Mouse (Mus musculus): ENCODE results near the gene Selenow. TPM values are rescaled to one million over a fixed set of nuclear protein-coding genes. Genes with fewer than 3 reads are reported as not detected.

The Selenow gene
- total and polyA plus RNA-seq, 3 experiments: 170 to 325 (median 195) TPM

GRCm38 (mm10) chr7:15945211-15945610, 23.0 kb upstream of the Selenow start:
- Histone ChIP-seq H3K9ac (ENCODE audit: low read depth, low read length) (peak overlapping the region; percentile 22; the same call in 1 of the 2 replicates), H3K4me1 (ENCODE audit: control insufficient read depth, insufficient read depth, low read length) (peaks cover 17% of the 10 kb centered on the region), H3K27ac (peak overlapping the region; percentile 98), H3K36me3 (ENCODE audit: control insufficient read depth, insufficient read depth, low read length) (peaks cover 18% of the 10 kb centered on the region), H3K27me3 (ENCODE audit: control insufficient read depth, insufficient read depth, low read length) (no peaks in the 10 kb centered on the region), H3K4me3 (peak overlapping the region; percentile 94), H3K79me2 (replicated peaks; ENCODE audit: control insufficient read depth, insufficient read depth, low read length) (no peaks in the 10 kb centered on the region; the same call in none of the 2 replicates)
- DNase-seq: no peak
- TF ChIP-seq CTCF (IDR thresholded peaks at IDR 0.05) (no peak), POLR2A (IDR thresholded peaks at IDR 0.05; ENCODE audit: insufficient read depth, low read depth, low read length) (no peak), EP300 (IDR thresholded peaks at IDR 0.05; ENCODE audit: insufficient read depth, low read depth, low read length) (no peak)
- WGBS: 2% methylated on average over 8 of the region's 8 CpGs
- intact Hi-C loops (cut with DNase I): loop anchor here (1.0 to 10.0 kb wide), 2 partner anchors 8 to 340 kb away; partner anchors contain the start of gene Ccdc9

DNA sequence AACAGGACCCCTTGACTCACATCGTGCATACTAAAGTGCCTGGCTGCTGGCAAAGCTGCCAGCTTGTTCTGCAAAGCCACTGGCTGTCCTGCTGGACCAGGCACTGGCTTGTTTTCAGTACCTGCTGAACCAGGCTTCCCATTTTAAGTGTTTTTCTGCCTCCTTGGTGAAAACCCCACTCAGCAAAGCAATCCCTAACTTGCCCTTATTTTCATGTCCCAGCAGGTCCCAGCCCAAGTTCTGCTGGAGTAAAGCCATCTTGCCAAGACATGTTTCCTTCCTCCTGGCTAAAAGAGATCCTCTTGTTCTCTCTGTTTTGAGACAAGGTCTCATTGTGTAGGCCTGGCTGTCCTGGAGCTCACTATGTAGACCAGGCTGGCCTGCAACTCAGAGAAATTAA, 22.1 kb upstream of the Selenow start:
- peaks cover 12% of the 10 kb centered on the region for H3K4me1 ChIP-seq (ENCODE audit: control insufficient read depth, insufficient read depth, low read length)
- DNase-seq: no peak
- no peaks in the 10 kb centered on the region; the same call in none of the 2 replicates for H3K79me2 ChIP-seq (replicated peaks; ENCODE audit: control insufficient read depth, insufficient read depth, low read length)
- intact Hi-C loops (cut with DNase I): loop anchor here (10.0 kb wide), 1 partner anchor 340 kb away; the partner anchor contains the start of gene Ccdc9
- TF ChIP-seq CTCF (IDR thresholded peaks at IDR 0.05): no peak
- no peak for TF ChIP-seq POLR2A (IDR thresholded peaks at IDR 0.05; ENCODE audit: insufficient read depth, low read depth, low read length)
- TF ChIP-seq EP300 (IDR thresholded peaks at IDR 0.05; ENCODE audit: insufficient read depth, low read depth, low read length): no peak
- H3K9ac ChIP-seq (ENCODE audit: low read depth, low read length): no peak overlapping the region
- WGBS: 85% methylated on average over 1 of the region's 1 CpGs
- H3K4me3 ChIP-seq: no peak overlapping the region; the same call in 1 of the 2 replicates
- H3K27me3 ChIP-seq (ENCODE audit: control insufficient read depth, insufficient read depth, low read length): no peaks in the 10 kb centered on the region
- peaks cover 11% of the 10 kb centered on the region for H3K36me3 ChIP-seq (ENCODE audit: control insufficient read depth, insufficient read depth, low read length)
- no peak overlapping the region for H3K27ac ChIP-seq

- Histone ChIP-seq H3K4me3 (no peak overlapping the region), H3K36me3 (ENCODE audit: control insufficient read depth, insufficient read depth, low read length) (peaks cover 2% of the 10 kb centered on the region; the same call in 1 of the 2 replicates), H3K79me2 (replicated peaks; ENCODE audit: control insufficient read depth, insufficient read depth, low read length) (no peaks in the 10 kb centered on the region; the same call in 1 of the 2 replicates), H3K27ac (no peak overlapping the region), H3K27me3 (ENCODE audit: control insufficient read depth, insufficient read depth, low read length) (no peaks in the 10 kb centered on the region), H3K4me1 (ENCODE audit: control insufficient read depth, insufficient read depth, low read length) (peaks cover 4% of the 10 kb centered on the region), H3K9ac (ENCODE audit: low read depth, low read length) (no peak overlapping the region)
- TF ChIP-seq EP300 (IDR thresholded peaks at IDR 0.05; ENCODE audit: insufficient read depth, low read depth, low read length) (no peak), POLR2A (IDR thresholded peaks at IDR 0.05; ENCODE audit: insufficient read depth, low read depth, low read length) (no peak)
- DNase-seq: no peak
- intact Hi-C loops (cut with DNase I): no loop called here
- WGBS: 88% methylated on average over 3 of the region's 3 CpGs
Observed at GRCm38 (mm10) chr7:15938621-15939020, 16.4 kb upstream of the Selenow start.

- Histone ChIP-seq H3K36me3 (ENCODE audit: control insufficient read depth, insufficient read depth, low read length) (peaks cover 6% of the 10 kb centered on the region; the same call in 1 of the 2 replicates), H3K4me3 (no peak overlapping the region), H3K79me2 (replicated peaks; ENCODE audit: control insufficient read depth, insufficient read depth, low read length) (no peaks in the 10 kb centered on the region), H3K9ac (ENCODE audit: low read depth, low read length) (no peak overlapping the region), H3K27ac (no peak overlapping the region), H3K4me1 (ENCODE audit: control insufficient read depth, insufficient read depth, low read length) (peaks cover 5% of the 10 kb centered on the region), H3K27me3 (ENCODE audit: control insufficient read depth, insufficient read depth, low read length) (no peaks in the 10 kb centered on the region)
- WGBS: 85% methylated on average over 5 of the region's 5 CpGs
- intact Hi-C loops (cut with DNase I): loop anchor here (1.0 kb wide), 1 partner anchor 8 kb away; no protein-coding TSS in a partner anchor
- TF ChIP-seq CTCF (IDR thresholded peaks at IDR 0.05) (no peak), EP300 (IDR thresholded peaks at IDR 0.05; ENCODE audit: insufficient read depth, low read depth, low read length) (no peak), POLR2A (IDR thresholded peaks at IDR 0.05; ENCODE audit: insufficient read depth, low read depth, low read length) (no peak)
- DNase-seq: no peak
Observed at GRCm38 (mm10) chr7:15937491-15937890, 15.3 kb upstream of the Selenow start.

DNA sequence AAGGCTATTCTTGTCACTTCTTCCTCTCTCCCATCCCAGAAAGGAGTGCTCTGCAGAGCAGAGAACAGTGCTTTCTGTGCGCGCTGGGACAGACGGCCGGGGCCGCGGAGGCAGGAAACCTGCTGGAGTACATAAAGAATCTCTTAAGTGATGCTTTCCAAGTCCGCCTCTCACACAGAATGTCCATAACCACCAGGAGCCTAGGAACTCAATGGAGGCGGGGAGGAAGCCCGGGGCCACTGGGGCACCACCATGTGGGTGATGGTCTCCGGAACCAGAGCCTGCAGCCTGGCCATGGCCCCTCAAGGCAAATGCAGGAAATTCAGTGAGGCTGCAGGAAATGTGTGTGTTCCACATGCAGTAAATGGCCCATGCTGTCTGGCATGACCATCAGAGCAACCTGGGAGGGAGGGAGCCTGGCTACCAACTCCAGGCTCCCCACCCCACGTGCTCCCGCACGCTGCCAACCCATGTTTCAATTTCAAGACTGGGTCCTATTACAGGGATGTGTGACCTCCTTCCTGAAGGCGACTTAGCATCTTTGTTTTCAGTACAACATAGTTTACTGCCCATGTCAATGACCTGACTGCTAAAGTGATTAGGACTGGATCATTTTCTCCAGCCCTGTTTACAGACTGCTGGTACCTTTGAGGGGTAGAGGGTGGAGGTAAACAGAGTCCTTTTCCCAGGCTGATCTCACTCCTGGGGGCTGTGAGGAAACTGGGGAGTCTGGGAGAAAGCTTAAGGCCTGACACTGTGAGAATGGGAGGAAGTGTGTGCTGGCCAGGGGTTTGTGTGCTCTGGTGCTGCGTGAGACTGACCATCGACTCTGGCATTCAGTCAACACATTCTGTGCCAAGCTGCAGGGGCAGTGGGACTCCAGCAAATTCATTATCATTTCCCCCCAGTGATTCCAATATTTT, 11.5 kb upstream of the Selenow start:
- Histone ChIP-seq H3K4me3 (no peak overlapping the region), H3K27me3 (ENCODE audit: control insufficient read depth, insufficient read depth, low read length) (no peaks in the 10 kb centered on the region), H3K9ac (ENCODE audit: low read depth, low read length) (0 out of 2 replicates have a peak overlapping the region, but pooled peaks have one; percentile 2), H3K27ac (peak overlapping the region; percentile 88), H3K79me2 (replicated peaks; ENCODE audit: control insufficient read depth, insufficient read depth, low read length) (no peaks in the 10 kb centered on the region), H3K36me3 (ENCODE audit: control insufficient read depth, insufficient read depth, low read length) (peaks cover 12% of the 10 kb centered on the region), H3K4me1 (ENCODE audit: control insufficient read depth, insufficient read depth, low read length) (peaks cover 15% of the 10 kb centered on the region)
- TF ChIP-seq POLR2A (IDR thresholded peaks at IDR 0.05; ENCODE audit: insufficient read depth, low read depth, low read length) (peak; percentile 14; the same call in 1 of the 2 replicates), CTCF (IDR thresholded peaks at IDR 0.05) (no peak), EP300 (IDR thresholded peaks at IDR 0.05; ENCODE audit: insufficient read depth, low read depth, low read length) (peak; percentile 93)
- peak; percentile 63 to 81 for DNase-seq
- 37% methylated on average over 16 of the region's 16 CpGs for WGBS
- intact Hi-C loops (cut with DNase I): loop anchor here (1.0 kb wide), 2 partner anchors 22 to 29 kb away; no protein-coding TSS in a partner anchor

All from heart, adult 2 months (tissue).